Mouse (Mus musculus): ENCODE measurements around the gene E2f1. TPM values are rescaled to one million over a fixed set of nuclear protein-coding genes. Genes with fewer than 3 reads are reported as not detected.
A peak's percentile ranks its signal among the peaks of the same experiment; 100 is the strongest.

Gene E2f1
- total RNA-seq, 2 experiments from 2014 or later = 10.0 to 11.5 TPM

GRCm38 (mm10) chr2:154563612-154564170, 6.0 kb downstream of the E2f1 start:
- DNase-seq (ENCODE audit: extremely low spot score in 1 of 2, low spot score in 2 of 2) = no peak
- Histone ChIP-seq H3K4me3 (no peak overlapping the region), H3K27ac (no peak overlapping the region)
- no peak for TF ChIP-seq CTCF (IDR thresholded peaks at IDR 0.05)
- intact Hi-C loops (cut with DNase I) = no loop called here

- Histone ChIP-seq H3K27ac (peak within 1 kb of the TSS; percentile 83), H3K4me3 (peak within 1 kb of the TSS; percentile 72)
- intact Hi-C loops (cut with DNase I) = no loop called here
- peak; percentile 69 to 73 for DNase-seq (ENCODE audit: extremely low spot score in 1 of 2, low spot score in 2 of 2)
- no peak for TF ChIP-seq CTCF (IDR thresholded peaks at IDR 0.05)
These were observed 11.2 kb downstream of the E2f1 start, which contains the start of gene Necab3 for GRCm38 (mm10) chr2:154558264-154559039. TSS of gene Necab3 (minus strand) at chr2:154558890.

DNA sequence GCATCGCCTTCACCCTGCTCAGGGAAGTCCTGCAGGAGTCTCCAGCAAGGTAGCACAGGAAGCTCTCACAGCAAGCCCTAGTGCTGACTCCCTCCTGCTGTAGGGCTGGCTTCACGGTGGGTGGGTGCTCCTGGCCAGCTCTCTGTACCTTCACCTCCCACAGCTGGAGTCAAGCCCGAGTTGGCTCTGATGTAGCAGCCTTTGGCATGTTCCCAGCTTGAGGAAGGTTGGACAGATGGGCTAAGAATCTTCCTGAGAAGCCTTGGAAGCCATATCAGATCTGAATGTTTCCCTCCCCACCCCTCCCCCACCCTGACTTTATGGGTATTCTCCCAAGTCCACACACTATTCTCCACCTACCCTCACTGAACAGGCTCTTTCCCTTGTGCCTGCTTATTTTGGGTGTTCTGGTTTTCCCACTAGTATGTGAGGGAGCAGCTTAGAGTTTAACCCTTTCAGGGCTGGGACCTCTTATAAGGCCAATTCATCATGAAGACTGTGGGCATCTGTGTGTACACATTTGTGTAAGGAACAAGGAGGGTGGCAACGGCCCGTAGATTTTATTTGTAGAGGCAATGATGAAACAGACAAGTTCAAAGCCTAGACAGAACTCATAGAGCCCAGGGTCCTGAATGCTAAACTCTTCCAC, 12.4 kb downstream of the E2f1 start:
- Histone ChIP-seq H3K4me3 (peak overlapping the region; percentile 72), H3K27ac (peak overlapping the region; percentile 83)
- no peak for DNase-seq (ENCODE audit: extremely low spot score in 1 of 2, low spot score in 2 of 2)
- no peak for TF ChIP-seq CTCF (IDR thresholded peaks at IDR 0.05)
- intact Hi-C loops (cut with DNase I) = loop anchor here (2.0 kb wide), 1 partner anchor 27 kb away; no protein-coding TSS in a partner anchor

DNA sequence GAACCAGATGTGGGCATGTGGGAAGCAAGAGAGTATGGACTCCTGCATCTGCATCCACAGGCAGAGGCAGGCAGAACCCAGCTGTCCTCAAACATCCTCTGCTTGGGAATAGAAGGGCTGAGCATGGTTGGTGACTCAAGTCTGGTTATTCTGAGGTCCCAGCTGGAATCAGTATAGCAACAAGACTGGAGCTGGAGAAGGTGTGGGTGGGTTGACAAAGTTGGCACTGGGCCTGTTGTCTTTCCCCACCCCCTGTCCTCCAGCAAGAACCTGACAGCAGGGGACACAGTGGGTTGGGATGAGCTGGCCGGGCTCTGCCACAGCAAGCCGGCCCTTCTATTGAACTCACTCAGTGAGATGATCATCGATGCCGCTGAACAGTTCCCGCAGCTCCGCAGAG, 14.5 kb downstream of the E2f1 start:
- peak; percentile 57 to 63 for DNase-seq (ENCODE audit: extremely low spot score in 1 of 2, low spot score in 2 of 2)
- intact Hi-C loops (cut with DNase I) = loop anchor here (2.0 kb wide), 1 partner anchor 58 kb away; the partner anchor contains the start of genes 4930519P11Rik and Zfp341
- H3K4me3 ChIP-seq = peak overlapping the region; percentile 18; the same call in 1 of the 2 replicates
- peak overlapping the region; percentile 66 for H3K27ac ChIP-seq
- no peak for TF ChIP-seq CTCF (IDR thresholded peaks at IDR 0.05)

- peak overlapping the region; percentile 10; the same call in 1 of the 2 replicates for H3K4me3 ChIP-seq
- H3K27ac ChIP-seq = peak overlapping the region; percentile 45; the same call in 1 of the 2 replicates
- peak; percentile 56 to 63 for DNase-seq (ENCODE audit: extremely low spot score in 1 of 2, low spot score in 2 of 2)
- TF ChIP-seq CTCF (IDR thresholded peaks at IDR 0.05) = peak; percentile 59
- intact Hi-C loops (cut with DNase I) = no loop called here
These were observed 17.2 kb downstream of the E2f1 start for GRCm38 (mm10) chr2:154552424-154552907.

GRCm38 (mm10) chr2:154551927-154552326, 17.8 kb downstream of the E2f1 start:
- intact Hi-C loops (cut with DNase I) = no loop called here
- Histone ChIP-seq H3K4me3 (peak overlapping the region; percentile 10; the same call in 1 of the 2 replicates), H3K27ac (peak overlapping the region; percentile 45; the same call in 1 of the 2 replicates)
- DNase-seq (ENCODE audit: extremely low spot score in 1 of 2, low spot score in 2 of 2) = no peak
- TF ChIP-seq CTCF (IDR thresholded peaks at IDR 0.05) = no peak

GRCm38 (mm10) chr2:154551476-154551875, 18.2 kb downstream of the E2f1 start, which contains the start of gene Actl10:
TSS of gene Actl10 (plus strand) at chr2:154551776.
- intact Hi-C loops (cut with DNase I) = no loop called here
- peak within 1 kb of the TSS; percentile 10; the same call in 1 of the 2 replicates for H3K4me3 ChIP-seq
- DNase-seq (ENCODE audit: extremely low spot score in 1 of 2, low spot score in 2 of 2) = no peak
- TF ChIP-seq CTCF (IDR thresholded peaks at IDR 0.05) = no peak
- peak within 1 kb of the TSS; percentile 45; the same call in 1 of the 2 replicates for H3K27ac ChIP-seq

DNA sequence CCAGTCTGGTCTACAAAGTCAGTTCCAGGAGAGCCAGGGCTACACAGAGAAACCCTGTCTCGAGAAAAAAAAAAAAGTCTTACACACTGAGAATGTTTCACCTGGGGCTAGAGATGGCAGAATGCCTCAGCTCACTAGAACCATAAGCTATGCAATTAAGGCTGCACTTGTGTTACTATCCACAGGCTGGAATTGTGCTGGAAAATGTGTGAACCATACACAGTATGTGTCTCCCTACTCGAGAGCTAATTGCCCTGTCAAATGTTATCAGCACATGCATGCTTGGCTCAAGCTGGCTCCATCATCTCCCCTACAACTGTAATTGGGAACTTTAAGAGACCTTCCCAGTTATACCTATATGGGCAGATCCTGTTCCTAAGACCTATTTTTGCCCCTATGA, 18.8 kb downstream of the E2f1 start:
- DNase-seq (ENCODE audit: extremely low spot score in 1 of 2, low spot score in 2 of 2) = no peak
- Histone ChIP-seq H3K4me3 (no peak overlapping the region), H3K27ac (no peak overlapping the region)
- no peak for TF ChIP-seq CTCF (IDR thresholded peaks at IDR 0.05)
- intact Hi-C loops (cut with DNase I) = no loop called here

DNA sequence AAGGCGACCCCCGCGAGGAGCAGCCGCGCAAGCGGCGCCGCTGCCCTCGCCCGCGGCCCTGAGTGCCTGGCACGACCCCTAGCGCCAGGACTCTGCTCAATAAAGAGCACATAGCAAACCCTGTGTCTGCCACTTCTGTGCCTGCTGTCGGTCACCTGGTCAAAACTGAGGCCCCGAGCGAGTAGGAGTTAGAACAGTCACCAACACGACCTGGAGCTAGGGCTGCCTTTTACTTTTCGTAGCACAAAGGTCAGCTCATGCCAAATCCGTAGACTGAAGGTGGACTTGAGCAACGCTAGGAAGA, 19.9 kb downstream of the E2f1 start:
- Histone ChIP-seq H3K27ac (no peak overlapping the region), H3K4me3 (peak overlapping the region; percentile 42)
- DNase-seq (ENCODE audit: extremely low spot score in 1 of 2, low spot score in 2 of 2) = no peak
- no peak; the same call in 1 of the 2 replicates for TF ChIP-seq CTCF (IDR thresholded peaks at IDR 0.05)
- intact Hi-C loops (cut with DNase I) = no loop called here

DNA sequence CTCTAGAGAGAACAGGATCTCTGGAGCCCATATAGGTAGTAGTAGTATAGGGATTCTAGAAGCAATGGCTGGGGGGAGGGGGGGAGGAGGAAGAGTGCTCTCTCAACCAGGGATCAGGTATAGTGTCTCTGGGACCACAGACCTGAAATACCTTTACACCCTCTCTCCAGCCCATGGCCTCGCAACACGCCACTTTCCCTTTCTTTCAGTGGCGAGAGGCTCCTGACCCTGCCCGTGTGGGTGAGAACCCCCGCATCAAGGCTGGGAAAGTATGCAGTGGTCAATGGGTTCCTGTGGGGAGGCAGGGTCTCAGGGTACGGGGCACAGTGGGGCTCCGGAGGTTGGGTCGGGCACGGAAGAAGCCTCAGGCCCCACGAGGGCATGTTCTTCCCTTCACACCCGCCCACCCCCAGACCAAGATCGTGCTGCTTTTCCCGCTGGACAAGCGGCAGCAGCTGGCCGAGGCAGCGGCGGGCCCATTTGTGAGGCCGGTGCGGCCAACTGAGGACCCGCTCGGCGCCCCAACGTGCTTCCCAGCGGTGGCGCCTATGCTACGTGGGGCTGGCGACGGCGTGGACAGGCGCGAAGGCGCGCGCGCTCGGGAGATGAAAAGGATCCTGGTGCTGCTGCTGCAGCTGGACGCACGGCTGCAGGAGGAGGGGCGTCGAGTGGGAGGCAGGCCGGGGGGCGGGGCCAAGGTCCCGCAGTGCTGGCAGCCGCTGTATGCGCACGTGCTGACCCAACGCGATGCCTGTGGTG, 20.4 kb downstream of the E2f1 start:
- intact Hi-C loops (cut with DNase I) = no loop called here
- TF ChIP-seq CTCF (IDR thresholded peaks at IDR 0.05) = no peak
- peak overlapping the region; percentile 42 for H3K4me3 ChIP-seq
- peak; percentile 60 to 73 for DNase-seq (ENCODE audit: extremely low spot score in 1 of 2, low spot score in 2 of 2)
- H3K27ac ChIP-seq = no peak overlapping the region

GRCm38 (mm10) chr2:154548688-154549087, 21.0 kb downstream of the E2f1 start:
- H3K27ac ChIP-seq = no peak overlapping the region
- no peak for DNase-seq (ENCODE audit: extremely low spot score in 1 of 2, low spot score in 2 of 2)
- intact Hi-C loops (cut with DNase I) = no loop called here
- H3K4me3 ChIP-seq = no peak overlapping the region
- TF ChIP-seq CTCF (IDR thresholded peaks at IDR 0.05) = no peak

Measured in left cerebral cortex, adult 2 months (tissue).